Mouse (Mus musculus): ENCODE results near the gene Selenop. TPM values are rescaled to one million over a fixed set of nuclear protein-coding genes. Genes with fewer than 3 reads are reported as not detected.
A peak's percentile ranks its signal among the peaks of the same experiment; 100 is the strongest.

Selenop gene
- polyA plus RNA-seq, 1 experiment from 2014 or later = 512 TPM

DNA sequence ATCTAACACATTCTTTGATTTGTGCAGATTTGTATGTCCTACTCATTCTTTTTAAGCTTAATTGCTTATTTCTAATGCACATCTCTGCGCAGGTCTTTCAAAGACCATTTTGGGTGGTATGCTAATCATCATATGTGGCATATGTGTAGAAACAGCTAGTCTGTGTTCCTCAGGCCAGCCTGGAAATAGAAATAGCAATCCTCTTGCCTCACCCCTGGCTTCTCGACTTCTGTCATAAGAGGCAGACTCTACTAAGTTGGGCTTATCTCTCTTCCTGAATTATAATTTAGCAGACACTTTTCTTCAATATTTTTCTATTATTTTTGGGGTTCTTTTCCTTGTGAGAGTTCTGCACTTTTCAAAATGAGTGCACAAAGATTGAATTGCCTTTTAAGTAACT lies 17.7 kb upstream of the Selenop start:
- Histone ChIP-seq H3K4me1 (replicated peaks; ENCODE audit: control insufficient read depth, insufficient read depth) (no peaks in the 10 kb centered on the region), H3K27me3 (ENCODE audit: control insufficient read depth, insufficient read depth, low read length) (no peaks in the 10 kb centered on the region), H3K4me2 (replicated peaks; ENCODE audit: low read depth) (no peak overlapping the region), H3K27ac (replicated peaks) (peak overlapping the region; percentile 81), H3K9me3 (ENCODE audit: control insufficient read depth, low read length) (no peaks in the 10 kb centered on the region), H3K9ac (ENCODE audit: low read length) (no peak overlapping the region), H3K36me3 (ENCODE audit: control insufficient read depth, insufficient read depth, low read length) (no peaks in the 10 kb centered on the region), H3K4me3 (ENCODE audit: low read depth, low read length) (no peak overlapping the region)
- 60% methylated on average over 2 of the region's 2 CpGs for WGBS
- no peak for DNase-seq (ENCODE audit: low spot score)
- TF ChIP-seq CTCF (IDR thresholded peaks at IDR 0.05; ENCODE audit: low read depth) (no peak), EP300 (optimal IDR thresholded peaks at IDR 0.05) (no peak)
- no peak for ATAC-seq (ENCODE audit: low FRiP score, low TSS enrichment)

- H3K4me3 ChIP-seq (ENCODE audit: low read depth, low read length) = no peak overlapping the region
- no peaks in the 10 kb centered on the region for H3K9me3 ChIP-seq (ENCODE audit: control insufficient read depth, low read length)
- DNase-seq (ENCODE audit: low spot score) = peak; percentile 57
- H3K27me3 ChIP-seq (ENCODE audit: control insufficient read depth, insufficient read depth, low read length) = no peaks in the 10 kb centered on the region
- H3K27ac ChIP-seq (replicated peaks) = peak overlapping the region; percentile 88
- peak; percentile 89 for ATAC-seq (ENCODE audit: low FRiP score, low TSS enrichment)
- WGBS = 32% methylated on average over 3 of the region's 3 CpGs
- peak overlapping the region; percentile 15; the same call in 1 of the 2 replicates for H3K4me2 ChIP-seq (replicated peaks; ENCODE audit: low read depth)
- H3K4me1 ChIP-seq (replicated peaks; ENCODE audit: control insufficient read depth, insufficient read depth) = no peaks in the 10 kb centered on the region
- TF ChIP-seq CTCF (IDR thresholded peaks at IDR 0.05; ENCODE audit: low read depth) = no peak
- TF ChIP-seq EP300 (optimal IDR thresholded peaks at IDR 0.05) = no peak
- no peaks in the 10 kb centered on the region for H3K36me3 ChIP-seq (ENCODE audit: control insufficient read depth, insufficient read depth, low read length)
- no peak overlapping the region for H3K9ac ChIP-seq (ENCODE audit: low read length)
These were observed 17.2 kb upstream of the Selenop start for GRCm38 (mm10) chr15:3251031-3251717.

- TF ChIP-seq EP300 (optimal IDR thresholded peaks at IDR 0.05) (no peak), CTCF (IDR thresholded peaks at IDR 0.05; ENCODE audit: low read depth) (no peak)
- no peak for ATAC-seq (ENCODE audit: low FRiP score, low TSS enrichment)
- Histone ChIP-seq H3K27me3 (ENCODE audit: control insufficient read depth, insufficient read depth, low read length) (no peaks in the 10 kb centered on the region), H3K9me3 (ENCODE audit: control insufficient read depth, low read length) (no peaks in the 10 kb centered on the region), H3K36me3 (ENCODE audit: control insufficient read depth, insufficient read depth, low read length) (no peaks in the 10 kb centered on the region), H3K4me3 (ENCODE audit: low read depth, low read length) (no peak overlapping the region), H3K9ac (ENCODE audit: low read length) (no peak overlapping the region), H3K4me2 (replicated peaks; ENCODE audit: low read depth) (0 out of 2 replicates have a peak overlapping the region, but pooled peaks have one; percentile 15), H3K4me1 (replicated peaks; ENCODE audit: control insufficient read depth, insufficient read depth) (no peaks in the 10 kb centered on the region), H3K27ac (replicated peaks) (peak overlapping the region; percentile 88)
- DNase-seq (ENCODE audit: low spot score) = no peak
These were observed 16.7 kb upstream of the Selenop start for GRCm38 (mm10) chr15:3251718-3252067.

- H3K9me3 ChIP-seq (ENCODE audit: control insufficient read depth, low read length) = no peaks in the 10 kb centered on the region
- no peak overlapping the region for H3K9ac ChIP-seq (ENCODE audit: low read length)
- no peaks in the 10 kb centered on the region for H3K27me3 ChIP-seq (ENCODE audit: control insufficient read depth, insufficient read depth, low read length)
- ATAC-seq (ENCODE audit: low FRiP score, low TSS enrichment) (no peak), DNase-seq (ENCODE audit: low spot score) (no peak)
- H3K4me2 ChIP-seq (replicated peaks; ENCODE audit: low read depth) = no peak overlapping the region
- 95% methylated on average over 1 of the region's 1 CpGs for WGBS
- no peaks in the 10 kb centered on the region for H3K4me1 ChIP-seq (replicated peaks; ENCODE audit: control insufficient read depth, insufficient read depth)
- no peak overlapping the region for H3K4me3 ChIP-seq (ENCODE audit: low read depth, low read length)
- no peaks in the 10 kb centered on the region for H3K36me3 ChIP-seq (ENCODE audit: control insufficient read depth, insufficient read depth, low read length)
- TF ChIP-seq CTCF (IDR thresholded peaks at IDR 0.05; ENCODE audit: low read depth) = no peak
- no peak for TF ChIP-seq EP300 (optimal IDR thresholded peaks at IDR 0.05)
- H3K27ac ChIP-seq (replicated peaks) = no peak overlapping the region
These were observed 9.3 kb upstream of the Selenop start for GRCm38 (mm10) chr15:3259025-3259424.

- H3K27ac ChIP-seq (replicated peaks) = no peak overlapping the region
- no peaks in the 10 kb centered on the region for H3K36me3 ChIP-seq (ENCODE audit: control insufficient read depth, insufficient read depth, low read length)
- TF ChIP-seq CTCF (IDR thresholded peaks at IDR 0.05; ENCODE audit: low read depth) = no peak
- no peak for TF ChIP-seq EP300 (optimal IDR thresholded peaks at IDR 0.05)
- no peak overlapping the region for H3K4me2 ChIP-seq (replicated peaks; ENCODE audit: low read depth)
- ATAC-seq (ENCODE audit: low FRiP score, low TSS enrichment) (no peak), DNase-seq (ENCODE audit: low spot score) (no peak)
- no peaks in the 10 kb centered on the region for H3K4me1 ChIP-seq (replicated peaks; ENCODE audit: control insufficient read depth, insufficient read depth)
- no peak overlapping the region for H3K9ac ChIP-seq (ENCODE audit: low read length)
- no peaks in the 10 kb centered on the region for H3K27me3 ChIP-seq (ENCODE audit: control insufficient read depth, insufficient read depth, low read length)
- 74% methylated on average over 4 of the region's 4 CpGs for WGBS
- H3K9me3 ChIP-seq (ENCODE audit: control insufficient read depth, low read length) = no peaks in the 10 kb centered on the region
- H3K4me3 ChIP-seq (ENCODE audit: low read depth, low read length) = no peak overlapping the region
These were observed 8.0 kb upstream of the Selenop start for GRCm38 (mm10) chr15:3260309-3260708.

DNA sequence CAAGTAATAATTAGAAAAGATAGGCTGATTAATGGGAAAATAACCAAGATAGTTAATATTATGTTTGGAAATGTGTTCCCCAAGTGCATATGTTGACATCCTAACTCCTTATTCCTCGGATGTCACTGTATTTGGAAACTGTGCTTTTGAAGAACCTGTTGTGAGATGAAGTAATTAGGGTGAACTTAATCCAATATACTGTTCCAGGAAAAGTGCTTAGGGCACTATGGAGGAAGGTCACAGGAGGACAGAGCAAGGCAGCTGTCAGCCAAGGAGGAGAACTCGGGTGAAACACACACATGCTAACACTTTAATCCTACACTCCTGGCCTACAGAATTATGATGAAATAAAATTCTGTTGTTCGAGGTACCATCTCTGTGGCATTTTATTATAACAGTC lies 5.5 kb upstream of the Selenop start:
- no peaks in the 10 kb centered on the region for H3K4me1 ChIP-seq (replicated peaks; ENCODE audit: control insufficient read depth, insufficient read depth)
- 53% methylated on average over 3 of the region's 3 CpGs for WGBS
- ATAC-seq (ENCODE audit: low FRiP score, low TSS enrichment) = no peak

More for the DNA sequence above, 5.5 kb upstream of the Selenop start:
- Histone ChIP-seq H3K4me3 (ENCODE audit: low read depth, low read length) (no peak overlapping the region), H3K36me3 (ENCODE audit: control insufficient read depth, insufficient read depth, low read length) (no peaks in the 10 kb centered on the region), H3K9me3 (ENCODE audit: control insufficient read depth, low read length) (no peaks in the 10 kb centered on the region), H3K27ac (replicated peaks) (no peak overlapping the region), H3K9ac (ENCODE audit: low read length) (no peak overlapping the region), H3K27me3 (ENCODE audit: control insufficient read depth, insufficient read depth, low read length) (no peaks in the 10 kb centered on the region), H3K4me2 (replicated peaks; ENCODE audit: low read depth) (no peak overlapping the region)
- no peak for TF ChIP-seq EP300 (optimal IDR thresholded peaks at IDR 0.05)
- TF ChIP-seq CTCF (IDR thresholded peaks at IDR 0.05; ENCODE audit: low read depth) = no peak
- DNase-seq (ENCODE audit: low spot score) = no peak
